Mouse (Mus musculus): ENCODE data around the gene Rmnd1. TPM values are rescaled to one million over a fixed set of nuclear protein-coding genes. Genes with fewer than 3 reads are reported as not detected.

The Rmnd1 gene
- total and polyA plus RNA-seq, 2 experiments from 2014 or later: 23.9 to 24.4 TPM

DNA sequence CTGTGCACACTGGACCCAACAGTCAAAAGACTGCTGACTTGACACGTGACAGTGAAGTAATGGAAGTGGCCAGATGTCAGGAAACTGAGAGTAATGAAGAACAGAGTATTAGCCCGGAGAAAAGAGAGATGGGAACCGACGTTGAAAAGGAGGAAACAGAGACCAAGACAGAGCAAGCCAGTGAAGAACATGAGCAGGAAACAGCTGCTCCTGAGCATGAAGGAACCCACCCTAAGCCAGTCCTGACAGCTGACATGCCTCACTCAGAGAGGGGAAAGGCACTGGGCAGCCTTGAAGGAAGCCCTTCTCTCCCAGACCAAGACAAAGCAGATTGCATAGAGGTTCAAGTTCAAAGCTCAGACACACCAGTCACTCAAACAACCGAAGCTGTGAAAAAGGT lies 75.5 kb downstream of the Rmnd1 start:
- peaks cover 16% of the 10 kb centered on the region; the same call in 1 of the 2 replicates for H3K36me3 ChIP-seq (ENCODE audit: insufficient read depth)
- no peak overlapping the region for H3K4me3 ChIP-seq (ENCODE audit: low read depth, low read length)
- no peak for TF ChIP-seq CTCF (IDR thresholded peaks at IDR 0.05; ENCODE audit: low read depth)
- DNase-seq (no peak), ATAC-seq (no peak)
- 85% methylated on average over 5 of the region's 5 CpGs for WGBS
- H3K9ac ChIP-seq: no peak overlapping the region
- H3K27me3 ChIP-seq (ENCODE audit: insufficient read depth, low read length): no peaks in the 10 kb centered on the region
- H3K9me3 ChIP-seq (ENCODE audit: low read length): no peaks in the 10 kb centered on the region
- no peak overlapping the region for H3K27ac ChIP-seq (ENCODE audit: low read depth, low read length)
- H3K4me2 ChIP-seq (ENCODE audit: low read depth): no peak overlapping the region
- H3K4me1 ChIP-seq (ENCODE audit: insufficient read depth): no peaks in the 10 kb centered on the region

DNA sequence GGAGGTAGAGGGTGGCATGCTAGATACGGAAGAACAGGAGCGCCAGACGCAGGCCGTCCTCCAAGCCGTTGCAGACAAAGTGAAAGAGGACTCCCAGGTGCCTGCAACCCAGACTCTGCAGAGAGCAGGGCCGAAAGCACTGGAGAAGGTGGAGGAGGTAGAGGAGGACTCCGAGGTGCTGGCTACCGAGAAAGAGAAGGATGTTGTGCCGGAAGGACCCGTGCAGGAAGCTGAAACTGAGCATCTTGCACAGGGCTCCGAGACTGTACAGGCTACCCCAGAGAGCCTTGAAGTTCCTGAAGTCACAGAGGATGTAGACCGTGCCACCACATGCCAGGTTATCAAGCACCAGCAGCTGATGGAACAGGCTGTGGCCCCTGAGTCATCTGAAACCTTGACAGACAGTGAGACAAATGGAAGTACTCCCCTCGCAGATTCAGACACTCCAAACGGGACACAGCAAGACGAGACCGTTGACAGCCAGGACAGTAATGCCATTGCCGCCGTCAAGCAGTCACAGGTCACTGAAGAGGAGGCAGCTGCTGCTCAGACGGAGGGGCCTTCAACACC lies 76.2 kb downstream of the Rmnd1 start:
- no peak overlapping the region for H3K27ac ChIP-seq (ENCODE audit: low read depth, low read length)
- 94% methylated on average over 19 of the region's 19 CpGs for WGBS

DNA sequence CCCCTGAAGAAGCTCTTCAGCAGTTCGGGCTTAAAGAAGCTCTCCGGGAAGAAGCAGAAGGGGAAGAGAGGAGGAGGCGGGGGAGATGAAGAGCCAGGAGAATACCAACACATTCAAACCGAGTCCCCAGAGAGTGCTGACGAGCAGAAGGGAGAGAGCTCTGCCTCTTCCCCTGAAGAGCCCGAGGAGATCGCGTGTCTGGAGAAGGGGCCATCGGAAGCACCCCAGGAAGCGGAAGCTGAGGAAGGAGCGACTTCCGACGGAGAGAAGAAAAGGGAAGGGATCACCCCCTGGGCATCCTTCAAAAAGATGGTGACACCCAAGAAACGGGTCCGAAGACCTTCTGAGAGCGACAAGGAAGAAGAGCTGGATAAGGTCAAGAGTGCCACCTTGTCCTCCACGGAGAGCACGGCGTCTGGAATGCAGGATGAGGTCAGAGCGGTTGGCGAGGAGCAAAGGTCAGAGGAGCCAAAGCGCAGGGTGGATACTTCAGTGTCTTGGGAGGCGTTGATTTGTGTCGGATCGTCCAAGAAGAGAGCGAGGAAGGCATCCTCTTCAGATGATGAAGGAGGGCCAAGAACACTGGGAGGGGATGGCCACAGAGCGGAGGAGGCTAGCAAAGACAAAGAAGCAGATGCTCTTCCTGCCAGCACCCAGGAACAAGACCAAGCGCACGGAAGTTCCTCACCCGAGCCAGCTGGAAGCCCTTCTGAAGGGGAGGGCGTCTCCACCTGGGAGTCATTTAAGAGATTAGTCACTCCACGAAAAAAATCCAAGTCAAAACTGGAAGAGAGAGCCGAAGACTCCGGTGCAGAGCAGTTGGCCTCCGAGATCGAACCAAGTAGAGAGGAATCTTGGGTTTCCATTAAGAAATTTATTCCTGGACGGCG lies 77.6 kb downstream of the Rmnd1 start:
- H3K27ac ChIP-seq (ENCODE audit: low read depth, low read length): no peak overlapping the region
- no peaks in the 10 kb centered on the region for H3K4me1 ChIP-seq (ENCODE audit: insufficient read depth)
- no peak overlapping the region for H3K4me3 ChIP-seq (ENCODE audit: low read depth, low read length)
- H3K36me3 ChIP-seq (ENCODE audit: insufficient read depth): peaks cover 16% of the 10 kb centered on the region; the same call in 1 of the 2 replicates
- no peak overlapping the region for H3K9ac ChIP-seq
- no peak overlapping the region for H3K4me2 ChIP-seq (ENCODE audit: low read depth)
- H3K9me3 ChIP-seq (ENCODE audit: low read length): no peaks in the 10 kb centered on the region
- no peak for TF ChIP-seq CTCF (IDR thresholded peaks at IDR 0.05; ENCODE audit: low read depth)
- ATAC-seq (no peak), DNase-seq (no peak)
- no peaks in the 10 kb centered on the region for H3K27me3 ChIP-seq (ENCODE audit: insufficient read depth, low read length)
- WGBS: 93% methylated on average over 38 of the region's 38 CpGs

More for the DNA sequence above, 76.2 kb downstream of the Rmnd1 start:
- no peaks in the 10 kb centered on the region for H3K4me1 ChIP-seq (ENCODE audit: insufficient read depth)
- no peak overlapping the region for H3K4me2 ChIP-seq (ENCODE audit: low read depth)
- no peak for ATAC-seq
- H3K4me3 ChIP-seq (ENCODE audit: low read depth, low read length): no peak overlapping the region
- peaks cover 16% of the 10 kb centered on the region; the same call in 1 of the 2 replicates for H3K36me3 ChIP-seq (ENCODE audit: insufficient read depth)
- H3K9ac ChIP-seq: no peak overlapping the region
- H3K27me3 ChIP-seq (ENCODE audit: insufficient read depth, low read length): no peaks in the 10 kb centered on the region
- no peak for TF ChIP-seq CTCF (IDR thresholded peaks at IDR 0.05; ENCODE audit: low read depth)
- no peaks in the 10 kb centered on the region for H3K9me3 ChIP-seq (ENCODE audit: low read length)
- DNase-seq: no peak

Other genes with a start within 250 kb of the Rmnd1 start
- 50.5 and 52.4 TPM in 2 replicates for gene Akap12, start 166.0 kb downstream of the Rmnd1 start, total RNA-seq (2014; rRNA removed)
- gene Akap12, start 166.0 kb downstream of the Rmnd1 start, polyA plus RNA-seq (2015; fragmentation: Nextera tagmentation; extraction: Ambion mirVana): 22.1 and 28.3 TPM in 2 replicates
- 20.0 and 24.2 TPM in 2 replicates for gene Zbtb2, start 44.3 kb downstream of the Rmnd1 start, total RNA-seq (2014; rRNA removed)
- gene Zbtb2, start 44.3 kb downstream of the Rmnd1 start, polyA plus RNA-seq (2015; fragmentation: Nextera tagmentation; extraction: Ambion mirVana): 15.2 and 15.7 TPM in 2 replicates
- 11.5 and 17.6 TPM in 2 replicates for gene Armt1, start 79 bp upstream of the Rmnd1 start, total RNA-seq (2014; rRNA removed)
- gene Armt1, start 79 bp upstream of the Rmnd1 start, polyA plus RNA-seq (2015; fragmentation: Nextera tagmentation; extraction: Ambion mirVana): 5.3 and 6.1 TPM in 2 replicates
- 0.85 and 1.4 TPM in 2 replicates for gene Ccdc170, start 50.1 kb upstream of the Rmnd1 start, total RNA-seq (2014; rRNA removed)
- gene Ccdc170, start 50.1 kb upstream of the Rmnd1 start, polyA plus RNA-seq (2015; fragmentation: Nextera tagmentation; extraction: Ambion mirVana): 0.18 and 0.62 TPM in 2 replicates
- gene Esr1, start 179.2 kb upstream of the Rmnd1 start, total RNA-seq (2014; rRNA removed): 1.3 and 1.8 TPM in 2 replicates
- 0.84 and 1.2 TPM in 2 replicates for gene Esr1, start 179.2 kb upstream of the Rmnd1 start, polyA plus RNA-seq (2015; fragmentation: Nextera tagmentation; extraction: Ambion mirVana)